Mouse (Mus musculus): ENCODE results near the gene Pef1.

The Pef1 gene

DNA sequence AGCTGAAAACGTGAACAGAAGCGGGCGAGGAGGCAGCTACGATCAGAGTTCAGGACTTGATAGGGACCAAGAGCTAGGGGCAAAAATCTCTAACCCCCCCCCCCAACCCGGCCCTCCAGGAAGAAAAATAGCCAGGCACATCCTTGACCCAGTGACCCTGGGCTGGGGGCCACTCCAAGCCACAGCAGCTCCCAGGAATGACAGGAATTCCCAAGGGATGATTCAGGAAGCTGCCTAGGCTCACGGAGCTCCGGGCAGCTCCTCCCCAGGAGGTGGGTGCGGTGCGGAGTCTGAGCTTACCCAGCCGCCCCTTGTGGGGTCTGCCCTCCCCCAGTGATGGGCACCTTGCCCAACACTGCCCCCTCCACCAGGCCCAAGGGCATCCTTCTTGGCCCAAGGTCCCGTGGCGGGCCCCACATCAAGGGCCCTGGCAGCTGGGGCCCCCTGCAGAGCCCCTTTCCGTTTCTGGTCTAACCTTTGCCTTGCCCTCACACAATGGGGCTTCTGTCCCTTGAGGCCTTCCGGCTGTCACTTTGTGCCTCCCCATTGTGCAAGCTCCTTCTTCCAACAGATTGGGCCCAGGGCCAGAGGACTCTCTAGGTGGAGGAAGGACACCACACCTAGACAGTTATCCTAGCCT, 72.8 kb downstream of the Pef1 start, which contains the start of gene Tinagl1:
Gene Tinagl1 (minus strand): TSS at position 51 of the 640 bp plus-strand sequence.
- no peak for DNase-seq (ENCODE audit: low spot score)

DNA sequence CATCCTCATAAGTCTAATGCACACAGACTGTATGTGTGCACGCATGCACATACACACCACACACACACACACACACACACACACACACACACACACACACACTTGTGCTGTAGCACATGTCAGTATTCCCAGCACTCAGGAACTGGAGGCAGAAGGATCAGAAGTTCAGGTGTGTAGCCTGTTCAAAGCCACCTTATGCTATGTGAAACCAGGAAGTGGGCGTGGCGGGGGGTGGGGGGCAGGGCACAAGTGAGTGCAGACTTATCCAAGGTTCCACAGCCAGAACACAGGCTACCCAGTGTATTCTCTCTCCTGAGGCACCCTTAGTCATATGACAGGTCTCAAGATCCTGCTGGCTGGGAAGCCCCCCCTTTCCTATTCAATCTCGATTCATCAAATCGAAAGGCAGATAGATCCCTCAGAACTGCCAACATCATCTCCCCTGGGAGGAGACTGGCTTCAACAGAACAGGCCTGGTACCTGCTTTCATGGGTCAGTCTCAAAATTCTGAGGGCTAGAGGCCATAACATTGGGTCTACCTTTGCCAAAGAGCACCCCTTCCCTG, 73.9 kb downstream of the Pef1 start:
- no peak for DNase-seq (ENCODE audit: low spot score)

- DNase-seq (ENCODE audit: low spot score), result peak; percentile 53
Observed at GRCm38 (mm10) chr4:130177087-130177486, 74.7 kb downstream of the Pef1 start.

GRCm38 (mm10) chr4:130177536-130177935, 75.2 kb downstream of the Pef1 start:
- peak; percentile 58 for DNase-seq (ENCODE audit: low spot score)
